Mouse (Mus musculus) cerebellum, adult 11 months (tissue): ENCODE data around the gene Itgb5.

ENCODE experiments used
- DNase-seq: peaks from one replicate; pipeline ENCODE4 v3.0.0; 2022

Gene Itgb5

DNA sequence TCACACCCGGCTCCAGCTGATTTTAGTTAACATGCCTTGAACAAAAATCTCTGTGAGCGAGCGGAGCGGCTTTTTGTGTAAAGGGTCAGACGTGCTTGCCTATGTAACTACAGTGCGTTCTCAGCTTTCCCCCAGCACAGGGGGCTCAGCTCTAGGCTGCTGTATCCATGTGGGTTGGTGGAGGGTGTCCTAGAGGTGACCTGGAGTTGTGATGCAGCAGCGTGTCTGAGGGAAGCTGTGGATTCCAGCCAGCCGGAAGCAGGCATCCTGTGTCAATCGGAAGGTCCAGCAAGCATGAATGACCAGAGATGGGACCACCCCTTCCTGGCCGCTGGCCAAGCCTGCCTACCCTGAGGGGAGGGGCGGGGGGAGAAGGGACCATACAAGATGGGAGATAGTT is 112.9 kb downstream of the Itgb5 start:
- no peak for DNase-seq

GRCm38 (mm10) chr16:33943388-33943787 is 113.9 kb downstream of the Itgb5 start:
- DNase-seq: no peak

DNA sequence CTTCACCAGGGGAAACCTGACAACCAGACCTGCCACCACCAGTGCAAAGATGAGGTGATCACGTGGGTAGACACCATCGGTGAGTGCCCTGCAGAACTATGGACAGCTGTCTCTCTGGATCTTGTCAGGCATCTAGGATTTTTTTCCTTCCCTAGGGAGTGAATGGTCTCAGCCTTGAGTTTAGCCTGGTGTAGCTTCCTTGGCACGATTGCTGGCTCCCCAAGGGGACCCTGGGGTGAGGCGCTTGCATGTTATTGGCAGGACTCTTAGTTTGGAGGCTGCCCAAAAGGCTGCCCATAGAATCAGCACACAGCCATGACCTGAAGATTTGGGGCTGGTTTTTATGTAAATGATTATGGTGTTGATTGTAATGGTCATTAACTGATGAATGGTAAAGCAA is 114.7 kb downstream of the Itgb5 start:
- DNase-seq: no peak

DNA sequence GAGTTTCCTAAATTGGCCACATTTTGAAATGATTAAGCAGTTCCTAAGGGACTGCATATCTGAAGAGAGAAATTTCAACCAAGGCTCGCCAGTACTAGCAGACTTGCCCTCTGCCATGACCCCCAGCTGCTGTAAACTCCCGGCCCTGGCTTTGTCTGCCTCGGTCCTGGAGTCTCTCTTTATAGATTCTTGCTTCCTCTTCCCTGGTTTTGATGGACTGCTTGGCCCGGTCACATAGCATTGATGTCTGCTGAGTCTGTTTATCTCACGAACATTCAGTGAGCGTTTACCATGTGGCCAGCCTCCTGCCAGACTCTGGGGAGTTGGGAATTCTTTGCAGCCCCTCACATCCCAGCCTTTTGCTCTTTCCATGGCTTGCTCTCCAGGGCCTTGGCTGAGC is 115.3 kb downstream of the Itgb5 start:
- DNase-seq: no peak

DNA sequence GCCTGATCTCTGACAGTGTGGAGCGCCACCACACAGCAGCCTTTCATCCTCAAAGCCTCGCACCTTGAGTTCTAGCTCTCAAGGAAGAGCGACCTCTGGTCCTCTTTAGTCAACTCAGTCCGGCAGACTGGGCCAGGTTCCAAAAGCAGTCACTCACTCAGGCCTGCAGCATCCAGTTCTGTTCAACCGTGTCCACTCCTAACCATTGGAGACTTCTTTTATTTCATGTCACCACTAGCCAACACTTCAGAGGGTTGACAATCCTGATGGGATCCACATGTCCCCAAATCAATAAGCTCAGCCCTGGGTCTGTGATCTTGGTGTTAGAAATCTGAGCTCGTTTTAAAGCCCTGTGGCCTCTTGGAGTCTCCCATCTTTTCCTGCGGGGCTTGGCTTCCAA is 116.6 kb downstream of the Itgb5 start:
- DNase-seq: no peak

DNA sequence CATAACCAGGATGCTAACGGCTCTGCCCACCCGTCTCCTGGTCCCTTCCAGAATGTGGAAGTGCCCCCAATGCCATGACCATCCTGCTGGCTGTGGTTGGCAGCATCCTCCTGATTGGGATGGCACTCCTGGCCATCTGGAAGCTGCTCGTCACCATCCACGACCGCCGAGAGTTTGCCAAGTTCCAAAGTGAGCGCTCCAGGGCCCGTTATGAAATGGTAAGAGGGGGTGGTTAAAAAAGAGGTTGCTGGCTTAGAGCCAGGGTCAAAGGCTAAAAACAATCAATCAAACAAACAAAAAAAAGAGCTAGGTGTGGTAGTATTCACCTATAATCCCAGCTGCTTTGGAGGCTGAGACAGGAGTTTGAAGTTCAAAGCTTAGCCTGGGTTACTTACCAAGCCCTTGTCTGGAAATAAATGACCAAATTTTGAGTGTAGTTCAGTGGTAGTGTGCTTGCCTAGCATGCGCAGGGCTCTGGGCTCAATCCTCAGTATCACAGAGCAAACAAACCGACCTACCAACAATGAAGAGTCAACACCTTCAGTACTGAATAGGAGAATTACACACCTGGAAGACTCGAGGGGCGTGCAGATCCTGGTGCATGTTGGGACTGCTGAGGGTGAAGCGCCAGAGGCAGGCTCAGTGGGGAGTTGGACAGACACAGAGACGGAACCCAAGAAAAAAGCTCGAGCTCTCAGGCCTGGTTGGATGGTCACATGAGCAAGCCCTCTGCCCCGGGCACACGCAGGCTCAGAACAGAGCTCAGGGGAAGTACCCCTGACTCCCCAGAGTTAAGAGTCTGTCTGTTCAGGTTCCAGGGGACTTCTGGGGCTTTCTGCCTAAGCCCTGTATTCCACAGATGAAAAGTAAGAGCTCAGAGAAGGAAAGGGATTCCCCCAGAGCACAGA is 118.5 kb downstream of the Itgb5 start:
- no peak for DNase-seq

DNA sequence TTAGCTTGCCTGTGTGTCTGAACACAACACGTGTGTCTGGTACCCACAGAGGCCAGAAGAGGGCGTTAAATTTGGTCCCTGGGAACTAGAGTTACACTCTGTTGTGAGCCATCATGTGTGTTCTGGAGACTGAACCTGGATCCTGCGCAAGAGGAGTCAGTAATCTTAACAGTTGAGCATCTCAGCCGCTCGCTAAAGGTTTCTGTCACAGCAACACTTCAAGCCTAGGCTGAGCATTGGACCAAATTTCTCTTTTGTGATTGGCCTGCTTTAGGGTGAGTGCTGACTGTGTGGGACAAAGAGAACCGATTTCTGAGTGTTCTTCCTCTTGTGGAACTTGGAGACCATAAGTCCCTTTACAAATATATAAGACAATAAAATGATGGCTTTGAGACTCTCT is 120.9 kb downstream of the Itgb5 start:
- DNase-seq: no peak

DNA sequence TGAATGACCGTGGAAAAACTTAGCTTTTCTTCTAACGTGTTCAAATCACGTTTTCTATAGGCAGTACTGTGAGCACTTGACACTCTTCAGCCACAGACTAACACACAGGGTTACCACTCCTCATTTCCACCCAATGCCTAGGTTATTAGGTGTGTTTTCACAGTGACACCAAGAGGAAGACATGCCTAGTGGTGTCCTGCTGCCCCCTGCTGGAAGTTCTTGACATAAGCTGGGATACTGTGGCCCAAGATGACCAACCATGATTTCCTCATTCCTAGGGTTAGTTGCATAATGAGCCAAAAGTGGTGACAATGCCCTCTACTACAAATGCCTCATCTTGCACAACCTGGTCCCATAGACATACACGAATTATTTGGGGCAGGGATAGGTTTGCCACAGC is 121.4 kb downstream of the Itgb5 start:
- peak; percentile 86 for DNase-seq

DNA sequence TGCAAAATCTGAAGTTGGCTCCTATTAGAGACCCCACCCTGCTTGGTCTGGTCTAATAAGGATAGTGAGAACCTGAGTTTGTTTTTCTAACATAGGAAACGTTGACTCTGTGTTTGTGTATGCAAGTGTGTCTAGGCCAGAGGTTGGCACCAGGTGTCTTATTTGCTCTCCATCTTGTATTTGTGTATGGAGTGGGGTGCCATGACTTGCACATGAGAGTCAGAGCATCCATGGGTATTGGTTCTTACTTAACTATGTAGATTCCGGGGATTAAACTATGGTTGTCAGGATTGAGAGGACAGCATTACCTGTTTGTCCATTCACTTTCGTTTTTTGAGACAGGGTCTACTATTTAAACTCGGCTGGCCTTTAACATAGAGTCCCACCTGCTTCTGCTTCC is 123.5 kb downstream of the Itgb5 start:
- no peak for DNase-seq

- DNase-seq: no peak
These were observed 125.3 kb downstream of the Itgb5 start for GRCm38 (mm10) chr16:33954793-33955192.

DNA sequence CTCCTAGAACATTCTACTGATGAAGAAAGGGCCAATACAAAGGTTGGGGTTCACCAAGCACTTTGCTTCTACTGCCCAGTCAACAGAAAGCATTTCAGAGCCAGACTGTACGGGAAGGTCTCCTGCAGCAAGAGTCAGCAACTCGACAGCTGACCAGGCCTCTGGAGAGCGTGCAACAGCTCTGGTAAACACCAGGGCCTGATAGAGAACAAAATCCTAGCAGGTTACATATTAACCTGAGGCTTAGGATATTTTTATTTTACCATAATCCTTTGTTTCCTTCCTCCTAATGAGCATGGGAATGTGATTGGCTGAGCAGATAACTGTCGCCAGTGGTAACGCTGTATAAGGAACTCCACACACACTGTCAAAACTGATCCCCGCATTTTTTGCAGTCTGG is 134.0 kb downstream of the Itgb5 start:
- no peak for DNase-seq

- no peak for DNase-seq
These were observed 136.5 kb downstream of the Itgb5 start for GRCm38 (mm10) chr16:33965878-33966537.

DNA sequence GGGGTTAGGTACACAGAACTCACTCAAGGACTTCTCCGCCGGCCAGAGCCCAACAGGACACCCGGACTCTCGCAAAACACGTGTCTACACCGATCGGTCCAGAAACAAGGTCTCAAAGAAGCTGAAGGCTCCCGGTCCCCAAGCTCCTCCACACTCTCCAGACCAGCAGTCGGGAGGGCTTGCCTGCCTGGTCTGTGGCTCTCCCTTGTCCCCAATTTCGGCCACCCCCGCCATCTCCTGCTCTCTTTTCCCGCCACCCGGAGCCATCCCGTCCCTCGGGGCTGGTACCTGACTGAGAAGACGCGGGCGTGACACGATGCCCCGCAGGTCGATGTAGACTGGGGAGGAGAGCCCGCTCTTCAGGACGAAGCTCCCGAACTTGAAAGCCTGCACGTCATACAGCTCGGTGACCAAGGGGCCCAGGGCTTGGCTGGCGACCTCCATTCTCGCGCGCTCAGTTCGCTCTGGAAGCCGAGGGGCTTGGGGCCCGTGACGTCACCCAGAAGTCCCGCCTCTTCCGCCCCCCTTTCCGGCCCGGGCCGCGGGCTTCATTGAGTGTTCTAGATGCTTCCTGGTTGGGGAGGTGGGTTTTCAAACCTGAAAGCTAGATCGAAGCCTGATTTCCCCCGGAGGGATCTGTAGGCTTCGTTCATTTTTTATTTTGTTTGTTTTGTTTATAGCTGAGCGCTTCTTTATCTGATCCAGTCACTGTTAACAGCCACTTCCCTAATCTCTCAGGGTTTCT is 137.2 kb downstream of the Itgb5 start, which contains the start of gene Umps:
Umps (minus strand) TSS at position 501 of the 745 bp plus-strand sequence.
- peak; percentile 78 for DNase-seq

DNA sequence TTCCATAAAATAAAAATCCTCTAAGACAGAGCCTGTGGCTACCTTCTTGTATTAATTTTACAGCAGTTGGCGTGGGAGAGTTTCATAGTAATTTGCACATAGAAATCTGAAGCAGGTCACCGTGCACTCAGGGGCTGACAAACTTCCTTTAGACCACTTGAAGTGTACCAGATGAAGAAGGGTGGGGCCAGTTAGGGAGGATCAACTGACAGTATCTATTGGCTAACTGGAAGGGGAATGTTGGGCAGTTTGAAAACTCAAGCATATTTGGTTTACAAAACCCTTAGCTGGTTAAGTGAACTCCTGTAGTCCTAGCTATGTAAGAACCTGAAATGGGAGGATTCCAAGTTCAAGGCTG is 137.8 kb downstream of the Itgb5 start:
- DNase-seq: no peak

- DNase-seq: no peak
These were observed 150.4 kb downstream of the Itgb5 start for GRCm38 (mm10) chr16:33979855-33980254.

GRCm38 (mm10) chr16:33983712-33984111 is 154.2 kb downstream of the Itgb5 start:
- no peak for DNase-seq

DNA sequence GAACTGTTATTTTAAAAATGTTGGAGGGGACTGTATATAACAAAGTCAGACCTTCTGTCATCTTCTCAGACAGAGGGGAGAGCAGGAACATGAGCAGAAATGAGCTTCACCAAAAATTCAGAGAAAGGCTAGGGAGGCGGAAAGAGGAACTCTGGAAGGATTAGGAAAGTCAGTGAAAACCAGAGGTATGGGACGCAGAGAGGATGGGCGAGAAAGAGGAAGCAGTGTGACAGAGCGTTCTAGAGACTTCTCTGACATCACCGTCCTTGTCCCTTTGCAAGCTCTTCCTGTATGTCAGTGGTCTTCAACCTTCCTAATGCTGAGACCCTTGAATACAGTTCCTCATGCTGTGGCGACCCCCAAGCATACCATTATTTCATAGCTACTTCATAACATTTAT is 155.9 kb downstream of the Itgb5 start:
- no peak for DNase-seq

DNA sequence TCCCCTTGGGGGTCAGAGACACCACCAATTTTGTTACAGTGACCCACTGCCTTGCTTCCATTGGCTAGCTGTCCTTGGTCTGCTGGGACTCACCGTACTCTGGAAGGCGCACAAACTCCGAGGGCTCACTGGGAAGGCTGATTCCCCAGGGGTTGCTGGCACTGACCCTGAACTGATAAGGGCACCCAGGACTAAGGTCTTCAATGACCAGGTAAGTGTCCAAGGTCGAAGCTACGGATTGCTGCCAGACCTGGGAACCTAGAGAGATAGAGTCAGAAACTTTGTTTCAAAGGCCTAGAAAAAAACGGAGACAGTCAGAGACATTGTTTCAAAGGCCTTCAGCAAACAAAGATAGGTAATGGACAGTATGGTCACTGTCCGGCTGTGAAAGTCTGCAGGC is 157.5 kb downstream of the Itgb5 start:
- no peak for DNase-seq

DNA sequence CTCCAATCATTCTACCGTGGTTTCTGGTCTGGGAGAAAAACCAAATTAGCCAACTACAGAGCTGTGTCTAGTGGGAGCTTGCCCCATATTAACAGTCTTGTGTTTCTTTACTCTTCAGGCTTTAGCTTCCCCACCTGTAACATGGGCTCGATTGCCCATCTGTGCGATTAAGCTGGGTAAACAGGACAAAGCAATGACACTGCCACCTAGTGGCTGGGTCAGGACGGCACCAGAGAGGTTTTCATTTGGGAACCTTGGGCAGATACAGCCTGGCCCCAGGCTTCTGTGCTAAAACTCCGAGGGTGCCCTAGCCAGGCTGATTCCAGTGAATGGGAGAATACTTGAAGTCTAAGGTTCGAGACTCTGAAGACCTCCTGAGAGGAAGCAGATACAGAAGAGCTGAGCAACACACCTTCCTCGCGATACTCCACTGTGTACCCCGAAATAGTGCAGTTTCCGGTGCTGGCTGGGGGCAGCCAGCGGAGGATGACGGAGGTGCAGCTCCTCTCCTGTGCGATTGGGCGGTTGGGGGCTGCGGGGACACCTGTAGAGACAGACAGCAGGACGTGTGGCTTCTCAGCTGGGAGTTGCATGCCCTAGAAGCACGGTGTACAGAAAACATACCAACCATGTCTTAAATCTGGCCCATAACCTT is 159.0 kb downstream of the Itgb5 start:
- peak; percentile 23 for DNase-seq

- DNase-seq: no peak
These were observed 159.6 kb downstream of the Itgb5 start for GRCm38 (mm10) chr16:33989106-33989505.

GRCm38 (mm10) chr16:33990712-33991111 is 161.2 kb downstream of the Itgb5 start:
- DNase-seq: no peak

DNA sequence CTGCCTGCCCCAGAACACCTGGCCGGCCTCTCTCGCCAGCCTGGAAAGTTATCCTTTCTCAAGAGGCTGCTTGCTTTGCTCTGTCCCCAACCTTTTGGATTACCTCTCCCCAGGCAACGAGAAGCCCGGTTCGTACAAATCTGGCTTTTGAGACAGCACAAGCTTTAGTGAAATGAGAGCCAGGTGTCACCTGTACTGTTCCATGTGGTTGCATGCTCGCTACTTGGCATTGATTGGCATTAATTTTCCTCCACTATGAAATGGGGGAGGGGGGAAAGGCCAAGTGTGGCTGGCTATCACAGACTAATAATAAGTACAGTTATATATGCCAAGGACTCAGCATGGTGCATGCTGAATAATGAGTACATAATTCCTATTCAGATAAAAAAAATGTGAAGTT is 164.9 kb downstream of the Itgb5 start:
- no peak for DNase-seq

DNA sequence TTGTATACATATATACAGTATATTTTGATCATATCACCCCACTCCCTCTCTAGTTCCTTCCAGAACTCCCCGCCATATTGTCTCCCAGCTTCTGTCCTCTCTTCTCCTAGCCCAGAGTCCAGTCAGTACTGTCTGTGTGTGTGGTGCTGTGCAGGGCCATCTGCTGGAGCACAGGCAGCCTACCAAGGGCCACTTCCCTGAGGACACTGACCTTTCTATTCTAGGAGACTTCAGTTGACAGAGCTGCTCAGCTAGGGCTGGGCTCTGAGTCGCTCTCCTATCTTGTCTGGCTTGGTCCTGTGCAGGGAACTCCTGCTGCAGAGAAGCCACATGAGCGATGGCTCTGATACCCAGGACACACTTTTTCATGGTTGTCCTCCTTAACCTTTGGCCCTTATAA is 166.0 kb downstream of the Itgb5 start:
- no peak for DNase-seq
